Mouse (Mus musculus): ENCODE data around the gene Prcd. TPM values are rescaled to one million over a fixed set of nuclear protein-coding genes. Genes with fewer than 3 reads are reported as not detected.

The Prcd gene
- polyA plus RNA-seq, 1 experiment from 2014 or later = 1.1 TPM

DNA sequence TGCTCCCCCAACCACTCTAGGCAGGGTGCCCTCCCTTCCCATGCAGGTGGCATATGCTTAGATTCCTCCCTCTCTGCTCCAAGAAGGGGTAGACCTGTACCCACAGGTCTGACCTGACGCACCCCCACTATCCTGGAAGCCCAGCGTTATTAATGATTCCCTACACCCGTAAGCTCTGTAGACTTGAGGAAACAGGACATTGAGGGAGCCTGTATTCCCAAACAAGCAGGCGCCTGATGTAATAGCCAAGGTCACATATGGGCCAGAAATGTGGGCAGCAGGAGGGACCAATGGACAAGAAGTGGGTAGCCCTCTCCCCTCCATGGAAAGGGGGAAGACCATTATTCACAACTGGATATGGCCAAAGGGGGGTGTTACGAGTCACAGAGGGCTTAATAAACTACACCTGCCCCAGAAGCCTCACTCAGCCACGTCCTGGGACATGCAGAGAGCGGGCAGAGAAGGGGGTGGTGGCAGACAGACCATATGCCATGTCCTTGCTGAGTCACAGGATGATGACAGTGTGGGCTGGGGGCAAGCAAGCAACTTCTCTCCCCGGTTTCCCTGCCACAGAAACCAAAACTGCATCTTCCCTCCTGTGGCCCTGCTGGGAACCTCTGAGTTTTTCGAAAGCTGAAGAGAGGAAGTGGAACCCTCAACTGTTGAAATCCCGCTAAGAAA is 36.8 kb upstream of the Prcd start:
- H3K9ac ChIP-seq (ENCODE audit: low read depth, low read length) = no peak overlapping the region
- no peaks in the 10 kb centered on the region for H3K9me3 ChIP-seq (ENCODE audit: control insufficient read depth, low read length)
- 78% methylated on average over 10 of the region's 10 CpGs for WGBS
- H3K27me3 ChIP-seq (ENCODE audit: control insufficient read depth, insufficient read depth, low read length) = no peaks in the 10 kb centered on the region
- H3K36me3 ChIP-seq (ENCODE audit: control insufficient read depth, insufficient read depth, low read length) = no peaks in the 10 kb centered on the region
- peaks cover 39% of the 10 kb centered on the region for H3K4me1 ChIP-seq (ENCODE audit: control insufficient read depth, insufficient read depth, low read length)
- no peak overlapping the region for H3K4me2 ChIP-seq (replicated peaks; ENCODE audit: low read depth, low read length)
- no peak overlapping the region for H3K4me3 ChIP-seq (ENCODE audit: low read length)
- no peak overlapping the region for H3K27ac ChIP-seq (ENCODE audit: low read depth, low read length)
- no peak for ATAC-seq (ENCODE audit: low FRiP score, low TSS enrichment)

DNA sequence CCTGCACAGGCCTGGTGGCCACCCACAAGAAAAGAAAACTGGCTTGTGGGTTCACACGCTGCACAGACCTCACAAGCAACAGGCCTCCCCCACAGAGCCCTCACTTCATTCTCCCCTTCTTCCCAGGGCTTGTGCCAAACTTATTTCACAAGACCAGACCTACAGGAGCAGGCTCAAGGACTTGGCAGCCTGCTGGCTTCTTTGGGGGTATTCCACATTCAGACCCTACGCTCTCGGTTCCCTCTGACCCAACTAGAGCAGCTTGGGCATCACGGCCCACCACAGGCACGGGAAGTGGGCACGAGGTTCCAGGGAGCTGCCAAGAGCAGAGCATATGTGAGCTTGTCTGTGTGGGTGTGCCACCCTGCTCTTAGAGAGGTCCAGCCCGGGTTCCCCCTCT is 35.7 kb upstream of the Prcd start:
- H3K4me3 ChIP-seq (ENCODE audit: low read length) = no peak overlapping the region
- H3K27me3 ChIP-seq (ENCODE audit: control insufficient read depth, insufficient read depth, low read length) = no peaks in the 10 kb centered on the region
- no peak overlapping the region for H3K9ac ChIP-seq (ENCODE audit: low read depth, low read length)
- peaks cover 49% of the 10 kb centered on the region for H3K4me1 ChIP-seq (ENCODE audit: control insufficient read depth, insufficient read depth, low read length)
- no peak for ATAC-seq (ENCODE audit: low FRiP score, low TSS enrichment)
- 82% methylated on average over 7 of the region's 7 CpGs for WGBS
- no peaks in the 10 kb centered on the region for H3K36me3 ChIP-seq (ENCODE audit: control insufficient read depth, insufficient read depth, low read length)
- no peaks in the 10 kb centered on the region for H3K9me3 ChIP-seq (ENCODE audit: control insufficient read depth, low read length)
- H3K27ac ChIP-seq (ENCODE audit: low read depth, low read length) = no peak overlapping the region
- no peak overlapping the region for H3K4me2 ChIP-seq (replicated peaks; ENCODE audit: low read depth, low read length)

DNA sequence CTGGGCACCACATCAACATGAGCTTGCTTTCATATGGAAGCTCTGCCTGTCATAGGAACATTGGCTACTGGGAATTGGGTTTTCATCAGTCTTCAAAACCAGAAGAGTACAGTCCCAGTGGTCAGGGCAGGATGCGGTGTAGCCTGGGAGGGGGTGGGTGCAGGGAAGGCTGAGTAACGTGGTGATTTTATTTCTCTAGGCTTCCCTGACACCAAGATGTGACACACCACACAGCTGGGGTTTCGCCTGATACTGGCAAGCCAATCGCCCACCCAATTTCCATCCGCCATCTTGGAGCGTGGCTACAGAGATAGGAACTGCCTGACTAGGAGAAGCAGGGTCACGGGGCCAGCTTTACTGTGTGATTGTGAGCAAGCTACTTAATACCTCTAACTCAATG is 34.7 kb upstream of the Prcd start:
- 89% methylated on average over 7 of the region's 7 CpGs for WGBS
- ATAC-seq (ENCODE audit: low FRiP score, low TSS enrichment) = no peak
- H3K4me2 ChIP-seq (replicated peaks; ENCODE audit: low read depth, low read length) = no peak overlapping the region
- no peak overlapping the region for H3K27ac ChIP-seq (ENCODE audit: low read depth, low read length)
- H3K27me3 ChIP-seq (ENCODE audit: control insufficient read depth, insufficient read depth, low read length) = no peaks in the 10 kb centered on the region; the same call in 1 of the 2 replicates
- peaks cover 59% of the 10 kb centered on the region for H3K4me1 ChIP-seq (ENCODE audit: control insufficient read depth, insufficient read depth, low read length)
- H3K4me3 ChIP-seq (ENCODE audit: low read length) = no peak overlapping the region
- no peak overlapping the region for H3K9ac ChIP-seq (ENCODE audit: low read depth, low read length)
- H3K9me3 ChIP-seq (ENCODE audit: control insufficient read depth, low read length) = no peaks in the 10 kb centered on the region
- H3K36me3 ChIP-seq (ENCODE audit: control insufficient read depth, insufficient read depth, low read length) = no peaks in the 10 kb centered on the region

GRCm38 (mm10) chr11:116619156-116619555 is 34.2 kb upstream of the Prcd start:
- Histone ChIP-seq H3K9me3 (ENCODE audit: control insufficient read depth, low read length) (no peaks in the 10 kb centered on the region), H3K4me3 (ENCODE audit: low read length) (no peak overlapping the region), H3K36me3 (ENCODE audit: control insufficient read depth, insufficient read depth, low read length) (no peaks in the 10 kb centered on the region), H3K9ac (ENCODE audit: low read depth, low read length) (no peak overlapping the region), H3K4me1 (ENCODE audit: control insufficient read depth, insufficient read depth, low read length) (peaks cover 59% of the 10 kb centered on the region), H3K27me3 (ENCODE audit: control insufficient read depth, insufficient read depth, low read length) (no peaks in the 10 kb centered on the region; the same call in 1 of the 2 replicates), H3K4me2 (replicated peaks; ENCODE audit: low read depth, low read length) (no peak overlapping the region), H3K27ac (ENCODE audit: low read depth, low read length) (no peak overlapping the region)
- 77% methylated on average over 7 of the region's 7 CpGs for WGBS
- no peak for ATAC-seq (ENCODE audit: low FRiP score, low TSS enrichment)

GRCm38 (mm10) chr11:116619561-116619960 is 33.8 kb upstream of the Prcd start:
- no peak overlapping the region for H3K4me2 ChIP-seq (replicated peaks; ENCODE audit: low read depth, low read length)
- no peaks in the 10 kb centered on the region for H3K9me3 ChIP-seq (ENCODE audit: control insufficient read depth, low read length)
- no peak overlapping the region for H3K27ac ChIP-seq (ENCODE audit: low read depth, low read length)
- peaks cover 59% of the 10 kb centered on the region for H3K4me1 ChIP-seq (ENCODE audit: control insufficient read depth, insufficient read depth, low read length)
- no peak overlapping the region for H3K9ac ChIP-seq (ENCODE audit: low read depth, low read length)
- H3K27me3 ChIP-seq (ENCODE audit: control insufficient read depth, insufficient read depth, low read length) = no peaks in the 10 kb centered on the region; the same call in 1 of the 2 replicates
- no peaks in the 10 kb centered on the region for H3K36me3 ChIP-seq (ENCODE audit: control insufficient read depth, insufficient read depth, low read length)
- 41% methylated on average over 8 of the region's 8 CpGs for WGBS
- no peak for ATAC-seq (ENCODE audit: low FRiP score, low TSS enrichment)
- no peak overlapping the region for H3K4me3 ChIP-seq (ENCODE audit: low read length)

- Histone ChIP-seq H3K27ac (ENCODE audit: low read depth, low read length) (no peak overlapping the region), H3K4me1 (ENCODE audit: control insufficient read depth, insufficient read depth, low read length) (peaks cover 59% of the 10 kb centered on the region), H3K4me2 (replicated peaks; ENCODE audit: low read depth, low read length) (no peak overlapping the region), H3K9me3 (ENCODE audit: control insufficient read depth, low read length) (no peaks in the 10 kb centered on the region), H3K36me3 (ENCODE audit: control insufficient read depth, insufficient read depth, low read length) (no peaks in the 10 kb centered on the region), H3K27me3 (ENCODE audit: control insufficient read depth, insufficient read depth, low read length) (no peaks in the 10 kb centered on the region; the same call in 1 of the 2 replicates), H3K4me3 (ENCODE audit: low read length) (no peak overlapping the region), H3K9ac (ENCODE audit: low read depth, low read length) (no peak overlapping the region)
- 32% methylated on average over 9 of the region's 9 CpGs for WGBS
- ATAC-seq (ENCODE audit: low FRiP score, low TSS enrichment) = no peak
Measured at GRCm38 (mm10) chr11:116620073-116620472, 33.3 kb upstream of the Prcd start.

DNA sequence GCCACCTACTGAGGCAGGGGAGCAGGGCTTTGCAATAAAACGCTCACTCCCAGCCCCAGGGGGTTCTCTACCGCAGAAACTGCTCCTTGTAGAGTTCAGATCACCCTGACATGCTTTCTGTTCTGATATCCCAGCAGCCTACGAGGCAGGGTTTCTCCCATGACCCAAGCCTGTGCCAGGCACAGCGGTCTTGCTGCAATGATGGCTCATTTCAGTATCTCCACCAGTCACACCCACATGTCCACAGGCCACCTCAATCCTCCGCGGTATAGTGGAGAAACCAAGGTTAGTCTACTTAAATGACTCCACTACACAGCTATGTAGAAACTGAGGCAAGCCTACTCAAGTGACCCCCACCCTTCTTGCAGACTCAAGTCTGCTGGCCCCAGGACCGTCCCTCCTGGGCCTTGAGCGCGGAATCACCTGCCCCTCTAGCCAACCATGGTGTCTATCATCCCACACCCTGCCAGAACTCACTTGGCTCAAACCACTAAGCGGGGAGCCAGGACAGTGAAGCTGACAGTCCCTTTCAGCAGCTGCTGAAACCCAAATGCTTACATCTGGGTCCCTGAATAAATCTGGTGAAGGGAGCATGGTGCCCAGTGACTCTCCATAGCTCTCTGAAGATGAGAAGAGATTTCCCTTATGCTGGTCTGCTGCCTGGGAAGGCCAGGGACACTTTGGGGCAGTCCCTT is 32.6 kb upstream of the Prcd start:
- no peak overlapping the region for H3K4me3 ChIP-seq (ENCODE audit: low read length)
- no peaks in the 10 kb centered on the region; the same call in 1 of the 2 replicates for H3K27me3 ChIP-seq (ENCODE audit: control insufficient read depth, insufficient read depth, low read length)
- H3K4me1 ChIP-seq (ENCODE audit: control insufficient read depth, insufficient read depth, low read length) = peaks cover 53% of the 10 kb centered on the region
- ATAC-seq (ENCODE audit: low FRiP score, low TSS enrichment) = no peak
- H3K27ac ChIP-seq (ENCODE audit: low read depth, low read length) = peak overlapping the region; percentile 69
- H3K9ac ChIP-seq (ENCODE audit: low read depth, low read length) = no peak overlapping the region
- no peaks in the 10 kb centered on the region for H3K9me3 ChIP-seq (ENCODE audit: control insufficient read depth, low read length)
- no peaks in the 10 kb centered on the region for H3K36me3 ChIP-seq (ENCODE audit: control insufficient read depth, insufficient read depth, low read length)
- 72% methylated on average over 10 of the region's 10 CpGs for WGBS
- H3K4me2 ChIP-seq (replicated peaks; ENCODE audit: low read depth, low read length) = peak overlapping the region; percentile 27

DNA sequence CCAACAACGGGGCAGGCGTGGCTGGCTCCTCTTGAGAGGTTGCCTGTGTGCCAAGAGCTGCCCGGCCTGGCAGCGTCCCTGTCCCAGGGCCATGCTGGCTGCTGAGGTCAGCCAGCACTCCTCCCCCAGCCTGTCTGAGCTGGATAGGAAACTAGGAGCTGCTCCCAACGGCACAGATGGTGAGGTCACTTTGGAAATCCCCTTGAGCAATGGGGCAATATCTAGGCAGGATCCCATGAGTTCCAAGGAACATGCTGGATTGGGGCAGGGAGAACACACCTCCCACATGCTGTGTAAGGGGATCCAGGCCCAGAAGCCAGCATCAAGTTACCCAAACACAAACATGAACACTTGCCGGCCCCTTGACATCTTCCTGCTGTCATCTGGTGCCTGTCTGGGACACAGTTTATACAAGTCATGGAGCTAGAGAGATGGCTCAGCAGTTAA is 32.1 kb upstream of the Prcd start:
- 15% methylated on average over 6 of the region's 6 CpGs for WGBS
- Histone ChIP-seq H3K9ac (ENCODE audit: low read depth, low read length) (no peak overlapping the region), H3K4me2 (replicated peaks; ENCODE audit: low read depth, low read length) (peak overlapping the region; percentile 27), H3K4me3 (ENCODE audit: low read length) (no peak overlapping the region), H3K36me3 (ENCODE audit: control insufficient read depth, insufficient read depth, low read length) (no peaks in the 10 kb centered on the region), H3K4me1 (ENCODE audit: control insufficient read depth, insufficient read depth, low read length) (peaks cover 48% of the 10 kb centered on the region), H3K27ac (ENCODE audit: low read depth, low read length) (peak overlapping the region; percentile 69), H3K27me3 (ENCODE audit: control insufficient read depth, insufficient read depth, low read length) (no peaks in the 10 kb centered on the region; the same call in 1 of the 2 replicates), H3K9me3 (ENCODE audit: control insufficient read depth, low read length) (no peaks in the 10 kb centered on the region)
- ATAC-seq (ENCODE audit: low FRiP score, low TSS enrichment) = peak; percentile 74
